Mouse (Mus musculus): ENCODE data around the gene Cdc25b.

DNA sequence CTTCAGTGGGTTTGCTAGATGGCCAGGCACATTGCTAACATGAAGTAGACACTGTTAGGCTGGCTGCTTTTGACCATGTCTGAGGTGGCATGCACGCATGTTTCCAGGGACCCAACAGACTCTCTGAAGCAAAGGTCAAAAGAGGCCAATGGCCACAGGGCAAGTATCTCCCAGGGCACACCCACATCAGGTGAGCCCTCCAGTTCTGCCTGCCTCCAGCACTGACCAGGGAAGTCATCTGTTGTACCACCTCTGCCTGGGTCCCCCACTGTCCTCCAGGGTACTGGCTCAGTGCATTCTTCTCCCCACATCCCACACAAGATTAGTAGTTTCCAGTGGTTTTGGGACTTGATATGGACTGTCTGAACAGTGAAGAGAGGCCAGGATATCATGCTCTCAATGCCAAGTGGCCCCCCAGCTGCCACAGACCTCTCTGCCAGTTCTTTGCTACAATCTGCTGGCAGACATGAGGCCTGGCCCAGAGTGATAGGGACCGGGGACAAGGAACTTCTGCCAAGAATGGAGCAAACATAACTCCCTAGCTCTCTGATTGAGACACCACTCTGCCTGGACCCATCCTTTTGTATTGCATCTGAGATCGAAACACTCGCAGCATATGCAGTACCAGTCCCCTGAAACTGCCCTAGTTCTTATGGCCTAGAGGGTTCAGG lies 22.5 kb downstream of the Cdc25b start:
- TF ChIP-seq EP300 (IDR thresholded peaks at IDR 0.05; ENCODE audit: low read depth) (peak; percentile 96), CTCF (IDR thresholded peaks at IDR 0.05; ENCODE audit: low read depth) (no peak)
